Mouse (Mus musculus): ENCODE measurements around the gene Nfatc2ip.

Nfatc2ip gene

GRCm38 (mm10) chr7:126355847-126356597 lies 40.5 kb downstream of the Nfatc2ip start:
- DNase-seq (ENCODE audit: low spot score), result no peak

- DNase-seq (ENCODE audit: low spot score), result no peak
Measured at GRCm38 (mm10) chr7:126354738-126355614, 41.6 kb downstream of the Nfatc2ip start.

- DNase-seq (ENCODE audit: low spot score), result no peak
Measured at GRCm38 (mm10) chr7:126353994-126354365, 42.6 kb downstream of the Nfatc2ip start.

- no peak for DNase-seq (ENCODE audit: low spot score)
Measured at GRCm38 (mm10) chr7:126353251-126353993, 43.1 kb downstream of the Nfatc2ip start.

- no peak for DNase-seq (ENCODE audit: low spot score)
Measured at GRCm38 (mm10) chr7:126351419-126351951, 45.1 kb downstream of the Nfatc2ip start.

GRCm38 (mm10) chr7:126350748-126351418 lies 45.7 kb downstream of the Nfatc2ip start:
- no peak for DNase-seq (ENCODE audit: low spot score)

- no peak for DNase-seq (ENCODE audit: low spot score)
Measured at GRCm38 (mm10) chr7:126348293-126348692, 48.2 kb downstream of the Nfatc2ip start.

GRCm38 (mm10) chr7:126347098-126347497 lies 49.4 kb downstream of the Nfatc2ip start:
- DNase-seq (ENCODE audit: low spot score), result no peak

- no peak for DNase-seq (ENCODE audit: low spot score)
Measured at GRCm38 (mm10) chr7:126345969-126346368, 50.6 kb downstream of the Nfatc2ip start.

- no peak for DNase-seq (ENCODE audit: low spot score)
Measured at GRCm38 (mm10) chr7:126345557-126345956, 51.0 kb downstream of the Nfatc2ip start.

- no peak for DNase-seq (ENCODE audit: low spot score)
Measured at GRCm38 (mm10) chr7:126340896-126341295, 55.6 kb downstream of the Nfatc2ip start.

GRCm38 (mm10) chr7:126340206-126340618 lies 56.3 kb downstream of the Nfatc2ip start:
- DNase-seq (ENCODE audit: low spot score), result no peak

GRCm38 (mm10) chr7:126339521-126339971 lies 57.0 kb downstream of the Nfatc2ip start:
- DNase-seq (ENCODE audit: low spot score), result no peak

GRCm38 (mm10) chr7:126338906-126339305 lies 57.6 kb downstream of the Nfatc2ip start:
- DNase-seq (ENCODE audit: low spot score), result no peak

GRCm38 (mm10) chr7:126335556-126335955 lies 61.0 kb downstream of the Nfatc2ip start:
- DNase-seq (ENCODE audit: low spot score), result no peak

Measured in left cerebral cortex, adult 11 months (tissue).